Mouse (Mus musculus) mouse trophoblast stem cell (cell line): ENCODE measurements at regions not wholly inside any gene's neighbourhood (a gene's known extent, or its start where the extent isn't known, plus 50 kb on each side); places are given as distances from the start of the nearest gene placed in this dataset.

Source experiments
- in situ Hi-C, 2 experiments: fragments of 300-500 bp; cut with MseI, MboI; formaldehyde crosslinking; loops; 2 replicates in 1 of 2; 3 replicates in 1 of 2; pipeline ENCODE4 v1.15.1; 2025

- in situ Hi-C loops = loop anchor here in 1 of 2 experiments (25.0 kb wide), 1 partner anchor 1150 kb away; no protein-coding TSS in a partner anchor
Observed at GRCm38 (mm10) chr13:80611937-80612336, 271.2 kb upstream of the Arrdc3 start.

DNA sequence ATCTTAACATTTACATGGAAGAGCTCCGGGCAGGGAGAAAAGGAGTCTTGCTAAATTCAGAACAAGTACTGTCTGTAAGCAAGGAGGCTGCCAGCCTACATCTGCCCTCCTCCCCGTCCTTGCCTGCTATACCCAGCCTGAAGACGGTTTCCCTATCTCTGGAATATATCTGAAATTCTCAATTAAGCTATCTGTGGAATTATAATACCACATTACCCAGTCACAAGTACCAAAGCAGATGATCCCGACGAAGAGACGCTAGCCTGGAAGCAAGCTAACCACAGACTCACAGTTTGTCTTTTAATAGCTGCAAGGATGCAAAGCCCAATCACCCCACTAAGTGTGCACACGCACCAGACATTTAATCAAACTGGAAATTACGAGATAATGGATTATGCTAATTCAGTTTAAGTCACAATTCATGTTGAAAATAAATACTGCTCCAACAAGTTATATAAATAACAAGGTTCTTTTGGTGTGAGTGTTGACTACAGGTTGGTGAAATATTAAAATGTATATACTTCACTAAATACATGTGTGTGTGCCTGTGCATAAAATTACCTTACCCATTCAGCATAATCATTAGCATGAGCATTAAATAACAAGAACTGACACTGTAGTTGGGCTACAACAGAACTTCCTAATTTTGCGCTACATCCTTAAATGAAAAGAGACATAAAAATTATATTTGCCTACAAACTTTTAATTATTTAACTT is 269.9 kb upstream of the Arrdc3 start:
- in situ Hi-C loops = loop anchor here in 1 of 2 experiments (25.0 kb wide), 1 partner anchor 1151 kb away; no protein-coding TSS in a partner anchor

GRCm38 (mm10) chr13:80613884-80614247 is 269.3 kb upstream of the Arrdc3 start:
- in situ Hi-C loops = loop anchor here in 1 of 2 experiments (25.0 kb wide), 1 partner anchor 1152 kb away; no protein-coding TSS in a partner anchor

DNA sequence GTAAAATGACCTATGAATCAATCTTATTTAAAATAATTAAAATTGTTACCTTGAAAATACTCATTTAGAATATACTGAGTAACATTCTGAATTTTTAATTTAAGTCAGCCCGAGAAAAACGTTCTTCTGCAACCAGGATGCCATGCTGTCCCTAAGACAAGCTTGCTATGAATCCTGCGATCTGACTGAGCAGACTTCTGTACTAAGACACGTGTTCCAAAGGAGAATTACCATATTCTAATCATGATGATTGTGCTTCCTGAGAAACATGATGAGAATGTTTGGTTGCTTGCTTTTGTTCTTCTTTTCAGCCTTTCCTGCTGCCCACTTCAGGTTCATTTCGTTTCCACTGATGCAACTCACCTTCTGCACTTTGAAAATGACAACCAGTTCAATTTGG is 268.2 kb upstream of the Arrdc3 start:
- in situ Hi-C loops = loop anchor here in 1 of 2 experiments (25.0 kb wide), 1 partner anchor 1153 kb away; no protein-coding TSS in a partner anchor

GRCm38 (mm10) chr13:80623005-80623404 is 260.2 kb upstream of the Arrdc3 start:
- in situ Hi-C loops = loop anchor here in 1 of 2 experiments (25.0 kb wide), 1 partner anchor 1161 kb away; no protein-coding TSS in a partner anchor

- in situ Hi-C loops = no loop called here
Observed at GRCm38 (mm10) chr13:80641334-80641733, 241.8 kb upstream of the Arrdc3 start.

DNA sequence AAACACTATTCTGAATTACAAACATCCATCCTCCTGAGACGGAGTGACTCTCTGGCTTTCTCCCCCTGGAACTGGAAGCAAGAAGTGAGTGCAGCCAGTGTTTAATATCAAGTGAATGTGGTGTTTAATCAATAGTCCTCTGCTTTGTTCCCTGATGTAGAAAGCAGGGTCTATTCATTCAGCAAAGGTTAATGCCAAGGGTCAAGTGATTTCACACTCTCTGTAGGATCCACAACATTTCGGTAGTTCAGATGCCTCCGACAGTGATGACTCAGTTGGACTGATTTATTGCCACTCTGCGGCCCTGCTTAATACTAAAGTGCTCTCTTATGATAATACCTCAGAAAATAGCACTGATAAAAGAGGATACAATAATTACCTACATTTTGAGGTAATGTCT is 235.6 kb upstream of the Arrdc3 start:
- in situ Hi-C loops = no loop called here

DNA sequence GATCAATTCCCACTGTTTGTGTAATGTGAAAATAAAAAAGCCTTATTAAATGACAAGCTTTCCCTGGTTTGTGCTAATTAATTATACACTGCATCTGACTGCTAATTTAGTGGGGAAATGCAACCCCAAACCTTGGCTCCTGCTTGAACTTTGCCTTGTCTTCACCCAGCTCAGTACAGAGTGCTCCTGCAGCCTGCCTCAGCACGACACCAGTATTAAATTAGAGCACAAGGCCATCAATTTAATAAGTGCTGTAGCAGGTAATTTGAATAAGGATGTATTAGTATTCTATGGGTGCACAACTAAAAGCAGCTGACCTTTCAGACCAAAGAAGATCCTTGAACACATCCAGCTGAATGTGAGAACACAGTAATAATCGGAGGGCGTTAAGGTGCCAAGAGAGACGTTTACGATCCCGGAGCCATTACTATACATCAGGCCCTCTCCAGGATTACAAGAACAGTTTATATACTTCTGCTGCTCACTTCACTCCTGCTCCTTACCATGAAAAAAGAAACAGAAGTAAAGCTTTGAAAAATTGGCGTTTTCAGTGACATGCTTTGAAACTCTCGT is 230.1 kb upstream of the Arrdc3 start:
- in situ Hi-C loops = no loop called here

DNA sequence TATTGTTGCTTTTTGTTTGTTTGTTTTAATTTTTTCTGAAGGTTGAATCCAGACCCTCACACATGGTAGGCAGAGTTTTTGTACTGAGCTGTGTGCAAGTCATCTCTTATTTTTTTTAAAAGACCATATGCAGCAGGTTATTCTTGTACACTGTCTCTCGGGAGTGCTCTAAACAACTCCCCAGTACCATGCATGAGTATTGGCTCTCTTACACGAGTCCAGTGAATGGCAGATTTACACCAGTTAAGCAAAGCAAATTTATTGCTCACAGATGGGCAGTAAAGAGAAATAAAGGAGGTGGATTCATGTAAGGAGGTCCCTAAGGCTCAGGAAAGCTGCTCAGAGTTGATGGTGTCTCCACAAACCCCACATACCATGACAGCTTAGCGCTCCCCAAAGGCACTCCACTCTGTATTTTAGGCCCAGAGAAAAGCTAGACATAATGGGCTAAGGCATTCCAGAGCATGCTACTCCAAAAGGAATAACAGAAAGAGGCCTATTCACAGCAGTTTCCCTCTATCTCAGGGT is 216.9 kb upstream of the Arrdc3 start:
- in situ Hi-C loops = no loop called here

DNA sequence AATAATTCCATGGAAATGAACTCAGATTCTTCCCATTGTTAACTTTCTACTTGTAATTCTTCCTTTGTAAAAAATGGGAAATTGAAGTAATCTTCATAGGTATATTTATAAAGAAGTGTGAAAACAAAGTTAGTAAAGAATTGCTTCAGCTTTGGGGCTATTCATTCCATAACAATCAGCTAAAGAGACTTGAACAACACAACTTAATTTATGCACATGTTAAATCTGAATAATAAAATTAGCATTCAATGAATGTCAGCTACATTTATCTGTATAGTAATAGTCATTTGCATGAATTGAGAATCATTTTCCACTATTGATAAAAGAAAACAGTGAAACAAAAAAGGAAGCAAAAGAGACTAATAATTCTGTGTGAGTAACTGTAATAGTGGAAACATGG is 193.3 kb upstream of the Arrdc3 start:
- in situ Hi-C loops = no loop called here

GRCm38 (mm10) chr13:80690654-80691386 is 192.4 kb upstream of the Arrdc3 start:
- in situ Hi-C loops = no loop called here

DNA sequence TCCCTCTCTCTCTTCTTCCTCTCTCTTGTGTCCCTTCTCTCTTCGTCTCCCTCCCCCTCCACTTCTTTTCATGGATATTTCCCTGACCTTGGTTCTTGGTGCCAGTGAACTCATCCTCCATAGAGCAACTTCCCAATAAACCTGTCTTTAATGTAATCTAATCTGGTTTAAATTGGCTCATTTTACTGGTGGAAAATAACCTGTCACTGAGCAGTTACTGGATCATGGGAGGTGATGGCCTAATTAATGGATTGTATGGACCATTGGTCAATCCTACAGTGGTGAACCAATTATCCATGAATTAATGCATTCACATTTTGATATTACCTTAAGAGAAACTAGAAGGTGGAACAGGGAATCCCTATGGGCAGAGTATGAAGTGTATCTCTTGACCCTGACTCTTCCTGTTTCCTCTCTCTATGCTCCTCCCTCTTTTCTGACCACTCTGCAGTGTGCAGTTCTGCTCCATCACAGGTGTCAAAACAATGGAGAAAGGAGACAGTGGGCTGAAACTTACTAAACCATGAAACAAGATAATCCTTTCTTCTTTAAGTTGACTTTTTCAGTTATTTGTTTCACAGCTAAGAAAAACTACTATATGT is 187.5 kb upstream of the Arrdc3 start:
- in situ Hi-C loops = no loop called here

- in situ Hi-C loops = no loop called here
Observed at GRCm38 (mm10) chr13:80709531-80710306, 173.5 kb upstream of the Arrdc3 start.

- in situ Hi-C loops = no loop called here
Observed at GRCm38 (mm10) chr13:80719313-80719712, 163.9 kb upstream of the Arrdc3 start.

- in situ Hi-C loops = no loop called here
Observed at GRCm38 (mm10) chr13:80723215-80724006, 159.8 kb upstream of the Arrdc3 start.

DNA sequence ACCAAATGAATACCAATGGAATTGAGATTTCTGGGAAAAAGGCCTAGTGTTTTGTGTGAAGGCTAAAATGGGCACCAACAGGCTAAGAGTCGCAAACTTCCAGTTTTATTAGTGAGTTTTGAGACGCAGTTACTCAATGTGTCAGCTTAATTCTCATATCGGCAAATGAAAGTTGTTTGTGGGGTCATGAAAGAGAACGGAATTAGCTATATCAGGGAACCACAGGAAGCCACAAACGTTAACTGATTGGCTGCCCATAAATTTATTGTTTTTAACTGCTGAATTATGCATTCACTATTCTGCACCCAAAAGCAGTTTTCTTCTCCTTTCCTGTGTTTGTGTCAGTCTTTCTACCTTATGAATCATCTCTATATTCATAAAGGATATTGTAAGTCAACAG is 154.0 kb upstream of the Arrdc3 start:
- in situ Hi-C loops = loop anchor here in 1 of 2 experiments (25.0 kb wide), 1 partner anchor 1267 kb away; no protein-coding TSS in a partner anchor

DNA sequence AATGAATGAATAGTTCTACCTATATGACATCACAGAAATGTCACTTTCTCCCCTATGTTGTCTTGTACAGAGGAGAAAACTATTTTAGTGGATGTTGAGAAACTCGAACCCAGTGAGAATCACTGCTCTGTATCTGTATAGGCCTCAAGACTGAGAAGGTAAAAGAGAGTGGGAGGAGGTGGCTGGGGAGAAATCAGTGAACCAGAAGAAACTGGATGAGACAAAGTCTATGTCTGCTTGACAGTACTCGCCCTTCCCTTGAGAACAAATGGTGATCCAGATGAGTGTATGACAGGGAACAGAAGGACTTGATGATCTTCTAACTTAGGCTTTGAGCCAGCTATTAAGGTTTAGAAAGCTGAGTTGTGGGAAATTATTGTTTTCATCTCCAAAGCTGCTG is 137.2 kb upstream of the Arrdc3 start:
- in situ Hi-C loops = loop anchor here in 1 of 2 experiments (25.0 kb wide), 1 partner anchor 1284 kb away; no protein-coding TSS in a partner anchor

DNA sequence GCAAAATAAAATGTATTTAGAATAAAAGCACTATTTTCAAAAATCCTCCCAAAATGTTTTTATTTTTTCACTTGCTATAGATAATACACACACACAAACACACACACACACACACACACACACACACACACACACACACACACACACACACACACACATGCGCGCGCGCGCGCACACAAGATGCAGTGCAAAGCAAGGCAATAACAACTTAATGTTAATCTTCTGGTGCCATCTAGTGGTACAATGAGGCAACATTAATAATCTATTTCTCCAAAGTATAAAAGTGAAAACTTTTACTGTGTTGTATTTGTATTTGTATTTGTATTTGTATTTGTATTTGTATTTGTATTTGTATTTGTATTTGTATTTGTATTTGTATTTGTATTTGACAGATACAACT is 136.2 kb upstream of the Arrdc3 start:
- in situ Hi-C loops = loop anchor here in 1 of 2 experiments (25.0 kb wide), 1 partner anchor 1285 kb away; no protein-coding TSS in a partner anchor
